Mouse (Mus musculus): ENCODE measurements around the gene Slc39a11. TPM values are rescaled to one million over a fixed set of nuclear protein-coding genes. Genes with fewer than 3 reads are reported as not detected.

Slc39a11 gene
- polyA plus RNA-seq, 1 experiment from 2014 or later, result 32.3 TPM

DNA sequence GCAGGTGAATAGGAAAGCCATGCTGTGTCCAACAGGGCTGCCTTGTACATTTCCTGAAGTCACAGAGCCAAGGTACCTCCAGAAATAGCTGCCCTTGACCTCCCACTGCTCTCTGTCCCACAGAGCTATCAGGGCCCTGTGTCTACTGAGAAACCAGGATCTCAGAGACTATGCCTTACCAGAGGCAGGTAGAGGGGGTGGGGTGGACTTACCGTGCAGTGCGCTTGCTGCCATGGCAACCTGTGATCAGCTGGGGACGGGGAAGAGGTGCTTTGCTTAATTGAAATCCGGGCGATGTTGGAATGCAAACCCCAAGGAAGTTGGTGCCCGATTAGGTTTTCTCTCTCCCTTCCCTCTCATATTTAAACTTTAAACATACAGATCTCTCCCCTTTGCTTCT lies 260.2 kb downstream of the Slc39a11 start:
- Histone ChIP-seq H3K36me3 (no peaks in the 10 kb centered on the region), H3K27me3 (no peaks in the 10 kb centered on the region), H3K9ac (no peak overlapping the region), H3K27ac (peak overlapping the region; percentile 37; the same call in 1 of the 2 replicates), H3K4me3 (no peak overlapping the region), H3K4me2 (replicated peaks) (no peak overlapping the region), H3K4me1 (peaks cover 40% of the 10 kb centered on the region), H3K9me3 (replicated peaks) (no peaks in the 10 kb centered on the region)
- peak; percentile 53; the same call in 1 of the 2 replicates for ATAC-seq (ENCODE audit: low FRiP score)
- 41% methylated on average over 6 of the region's 6 CpGs for whole genome bisulfite sequencing

DNA sequence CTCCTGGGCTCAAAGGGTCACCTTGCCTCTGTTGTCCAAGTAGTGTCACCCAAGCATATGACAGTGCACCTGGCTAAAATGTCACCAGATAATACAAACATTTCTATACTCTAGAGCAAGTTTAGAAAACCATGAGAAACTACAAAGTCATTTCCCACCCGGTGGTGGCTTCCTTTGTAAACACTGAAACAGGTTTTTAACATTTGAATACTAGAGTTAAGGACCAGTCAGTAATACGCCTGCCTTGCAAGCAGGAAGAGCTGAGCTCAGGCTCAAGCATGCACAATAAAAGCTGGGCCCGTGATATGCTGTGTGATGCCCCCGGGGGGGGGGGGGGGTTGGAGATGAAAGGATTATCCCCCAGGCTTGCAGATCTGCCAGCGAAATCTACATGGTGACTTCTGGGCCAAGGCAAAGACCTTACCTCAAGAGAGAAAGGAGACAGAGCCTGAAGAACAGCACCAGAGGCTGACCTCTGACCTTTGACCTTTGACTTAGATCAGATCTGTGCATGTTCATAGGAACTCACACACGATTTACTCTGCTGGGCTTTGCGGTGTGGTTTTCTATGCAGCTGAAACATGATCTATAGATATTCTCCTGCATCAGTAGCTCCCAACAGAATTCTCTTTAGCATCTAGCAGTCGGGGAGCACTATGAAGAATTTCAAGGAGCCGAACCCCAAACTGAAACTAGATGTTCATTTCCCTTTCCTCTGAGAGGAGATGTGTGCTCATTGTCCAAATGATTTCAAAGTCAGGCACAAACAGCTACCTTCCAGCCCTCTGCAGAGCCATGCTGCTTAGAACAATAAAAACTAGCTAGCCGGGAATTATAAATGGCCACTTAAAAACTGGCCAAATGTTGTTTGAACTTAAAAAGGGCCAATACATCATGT lies 267.0 kb downstream of the Slc39a11 start:
- Histone ChIP-seq H3K4me1 (peaks cover 20% of the 10 kb centered on the region), H3K36me3 (no peaks in the 10 kb centered on the region), H3K27ac (0 out of 2 replicates have a peak overlapping the region, but pooled peaks have one; percentile 2), H3K4me2 (replicated peaks) (no peak overlapping the region), H3K9ac (no peak overlapping the region), H3K4me3 (no peak overlapping the region), H3K9me3 (replicated peaks) (no peaks in the 10 kb centered on the region), H3K27me3 (no peaks in the 10 kb centered on the region)
- no peak for ATAC-seq (ENCODE audit: low FRiP score)
- 27% methylated on average over 10 of the region's 10 CpGs for WGBS

DNA sequence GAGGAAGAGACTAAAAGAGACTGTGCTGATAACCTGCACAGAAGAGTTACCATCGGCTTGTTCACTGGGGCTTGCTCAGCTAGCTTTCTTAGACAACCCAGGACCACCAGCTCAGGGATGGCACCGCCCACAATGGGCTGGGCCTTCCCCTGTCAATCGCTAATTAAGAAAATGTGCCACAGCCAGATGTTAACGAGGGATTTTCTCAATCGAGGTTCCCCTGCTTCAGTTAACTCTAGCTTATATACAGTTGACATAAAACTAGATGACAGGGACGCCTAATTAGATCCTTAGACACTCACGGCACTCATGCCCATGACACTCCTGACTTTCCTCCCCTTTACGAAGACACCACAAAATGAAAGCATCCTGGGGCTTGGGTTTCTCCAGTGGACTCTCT lies 268.3 kb downstream of the Slc39a11 start:
- H3K4me2 ChIP-seq (replicated peaks), result no peak overlapping the region
- H3K9me3 ChIP-seq (replicated peaks), result no peaks in the 10 kb centered on the region
- peaks cover 30% of the 10 kb centered on the region for H3K4me1 ChIP-seq
- H3K27ac ChIP-seq, result no peak overlapping the region
- H3K4me3 ChIP-seq, result no peak overlapping the region
- ATAC-seq (ENCODE audit: low FRiP score), result no peak
- WGBS, result 74% methylated on average over 8 of the region's 8 CpGs
- no peaks in the 10 kb centered on the region for H3K36me3 ChIP-seq
- H3K9ac ChIP-seq, result no peak overlapping the region
- no peaks in the 10 kb centered on the region for H3K27me3 ChIP-seq

DNA sequence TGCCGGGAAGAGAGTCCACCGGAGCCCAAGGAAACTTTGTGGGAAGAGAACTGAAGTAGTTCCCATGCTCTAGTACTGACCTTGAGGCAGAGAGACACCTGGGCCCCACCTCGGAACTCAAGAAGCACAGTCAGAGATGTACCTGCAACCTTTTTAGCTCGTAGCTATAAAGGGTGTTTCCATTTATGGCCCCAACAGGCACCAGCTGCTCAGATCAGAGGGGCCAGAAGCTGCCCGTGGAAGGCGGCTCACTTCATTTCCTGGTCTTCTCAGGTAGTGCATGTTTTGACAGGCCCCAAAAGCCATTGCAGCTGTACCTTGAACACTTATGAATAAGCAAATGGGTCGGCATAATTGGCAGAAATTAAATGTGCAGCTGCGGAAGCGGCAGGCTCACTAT lies 271.0 kb downstream of the Slc39a11 start:
- Histone ChIP-seq H3K4me2 (replicated peaks) (no peak overlapping the region), H3K9me3 (replicated peaks) (no peaks in the 10 kb centered on the region), H3K27me3 (no peaks in the 10 kb centered on the region), H3K4me3 (no peak overlapping the region), H3K27ac (no peak overlapping the region; the same call in 1 of the 2 replicates), H3K4me1 (peaks cover 30% of the 10 kb centered on the region), H3K36me3 (no peaks in the 10 kb centered on the region), H3K9ac (no peak overlapping the region)
- no peak for ATAC-seq (ENCODE audit: low FRiP score)
- WGBS, result 75% methylated on average over 9 of the region's 9 CpGs

DNA sequence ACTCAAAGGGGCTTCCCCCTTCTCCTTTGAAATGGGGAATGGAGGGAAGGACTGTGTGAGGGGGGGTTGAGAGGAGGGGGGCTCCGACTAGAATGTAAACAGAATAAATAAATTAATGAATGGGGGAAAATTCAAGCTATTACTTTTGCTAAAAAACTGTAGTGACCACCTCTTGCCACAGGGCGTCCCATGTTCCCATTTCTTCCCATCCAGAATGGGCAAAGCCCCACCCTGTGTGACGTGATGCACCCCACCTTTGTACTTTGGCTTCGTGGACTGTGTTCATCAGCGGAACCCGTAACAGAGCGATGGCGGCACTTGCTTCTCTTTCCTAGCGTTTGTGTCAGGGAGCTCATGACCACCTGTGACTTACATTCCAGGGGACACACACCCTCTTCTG lies 273.8 kb downstream of the Slc39a11 start:
- H3K36me3 ChIP-seq, result no peaks in the 10 kb centered on the region
- H3K27ac ChIP-seq, result no peak overlapping the region
- H3K4me3 ChIP-seq, result no peak overlapping the region
- H3K4me2 ChIP-seq (replicated peaks), result no peak overlapping the region
- no peak overlapping the region for H3K9ac ChIP-seq
- H3K9me3 ChIP-seq (replicated peaks), result no peaks in the 10 kb centered on the region; the same call in 1 of the 2 replicates
- H3K27me3 ChIP-seq, result no peaks in the 10 kb centered on the region
- H3K4me1 ChIP-seq, result peaks cover 18% of the 10 kb centered on the region
- ATAC-seq (ENCODE audit: low FRiP score), result no peak
- WGBS, result 84% methylated on average over 9 of the region's 9 CpGs

DNA sequence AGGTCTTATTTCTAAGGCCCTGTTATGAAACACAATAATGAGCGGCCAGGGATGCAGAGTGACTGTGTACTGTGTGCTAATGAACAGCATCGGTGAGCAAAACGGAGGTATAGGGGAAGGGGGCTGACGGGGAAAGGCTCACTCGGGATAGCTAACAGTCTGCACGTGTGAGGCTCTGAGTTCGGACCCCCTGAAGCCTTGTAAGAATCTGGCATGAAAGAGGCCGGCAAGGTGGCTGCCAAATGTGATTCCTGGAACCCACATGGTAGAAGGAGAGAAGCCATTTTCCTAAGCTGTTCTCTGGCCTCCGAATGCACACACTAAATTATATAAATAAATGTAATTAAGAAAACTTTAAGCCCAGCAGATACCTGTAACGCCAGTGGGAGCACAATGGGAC lies 276.0 kb downstream of the Slc39a11 start:
- no peak overlapping the region for H3K27ac ChIP-seq
- 81% methylated on average over 10 of the region's 10 CpGs for WGBS
- ATAC-seq (ENCODE audit: low FRiP score), result no peak
- H3K9ac ChIP-seq, result no peak overlapping the region
- H3K9me3 ChIP-seq (replicated peaks), result no peaks in the 10 kb centered on the region; the same call in 1 of the 2 replicates
- no peak overlapping the region for H3K4me3 ChIP-seq
- H3K27me3 ChIP-seq, result no peaks in the 10 kb centered on the region
- H3K4me2 ChIP-seq (replicated peaks), result no peak overlapping the region
- H3K4me1 ChIP-seq, result peaks cover 15% of the 10 kb centered on the region
- H3K36me3 ChIP-seq, result no peaks in the 10 kb centered on the region

DNA sequence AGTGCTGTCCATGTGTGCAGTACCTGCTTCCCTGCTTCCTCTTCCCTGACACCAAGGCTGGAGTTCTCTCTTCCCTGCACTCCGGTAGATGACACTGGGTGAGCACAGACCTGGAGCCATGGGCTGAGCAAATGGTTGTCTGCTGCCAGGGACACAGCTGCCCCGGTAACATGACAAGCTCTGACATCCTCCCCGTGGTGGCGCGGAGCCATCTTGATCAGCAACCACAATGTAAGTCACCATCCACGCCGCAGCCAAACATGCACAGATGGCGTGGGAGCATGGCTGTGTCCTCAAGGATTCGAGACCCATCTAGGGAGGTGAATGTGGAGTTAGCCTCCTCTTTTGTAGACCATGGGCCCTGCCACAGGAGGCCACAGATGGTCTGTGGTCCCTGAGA lies 276.5 kb downstream of the Slc39a11 start:
- Histone ChIP-seq H3K9ac (no peak overlapping the region), H3K4me1 (peaks cover 10% of the 10 kb centered on the region), H3K9me3 (replicated peaks) (no peaks in the 10 kb centered on the region; the same call in 1 of the 2 replicates), H3K27me3 (no peaks in the 10 kb centered on the region), H3K27ac (no peak overlapping the region), H3K4me2 (replicated peaks) (no peak overlapping the region), H3K36me3 (no peaks in the 10 kb centered on the region), H3K4me3 (no peak overlapping the region)
- ATAC-seq (ENCODE audit: low FRiP score), result no peak
- 83% methylated on average over 9 of the region's 9 CpGs for WGBS

DNA sequence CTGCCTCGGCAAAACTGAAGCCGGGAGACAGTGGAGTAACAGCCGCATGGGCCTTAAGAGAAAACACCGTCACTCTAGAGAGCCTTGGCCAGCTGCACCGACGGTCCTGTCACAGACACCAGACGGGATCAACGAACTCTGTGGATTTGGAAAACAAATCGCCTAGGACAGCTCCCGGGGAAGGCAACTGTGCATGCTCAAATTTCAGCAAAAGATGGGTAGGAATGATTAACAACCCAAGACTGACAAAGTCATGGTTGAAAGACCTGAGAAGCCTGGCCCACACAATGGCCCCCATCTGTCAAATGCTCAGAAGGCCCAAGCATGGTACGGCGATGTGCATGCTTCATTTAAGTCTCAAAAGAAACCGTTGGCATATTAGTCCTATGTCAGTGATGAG lies 281.8 kb downstream of the Slc39a11 start:
- Histone ChIP-seq H3K4me3 (no peak overlapping the region), H3K9me3 (replicated peaks) (no peaks in the 10 kb centered on the region; the same call in 1 of the 2 replicates), H3K27ac (peak overlapping the region; percentile 62), H3K36me3 (no peaks in the 10 kb centered on the region), H3K4me1 (peaks cover 31% of the 10 kb centered on the region), H3K9ac (no peak overlapping the region), H3K27me3 (peaks cover 3% of the 10 kb centered on the region; the same call in 1 of the 2 replicates), H3K4me2 (replicated peaks) (no peak overlapping the region)
- peak; percentile 42 for ATAC-seq (ENCODE audit: low FRiP score)
- WGBS, result 17% methylated on average over 13 of the region's 13 CpGs

DNA sequence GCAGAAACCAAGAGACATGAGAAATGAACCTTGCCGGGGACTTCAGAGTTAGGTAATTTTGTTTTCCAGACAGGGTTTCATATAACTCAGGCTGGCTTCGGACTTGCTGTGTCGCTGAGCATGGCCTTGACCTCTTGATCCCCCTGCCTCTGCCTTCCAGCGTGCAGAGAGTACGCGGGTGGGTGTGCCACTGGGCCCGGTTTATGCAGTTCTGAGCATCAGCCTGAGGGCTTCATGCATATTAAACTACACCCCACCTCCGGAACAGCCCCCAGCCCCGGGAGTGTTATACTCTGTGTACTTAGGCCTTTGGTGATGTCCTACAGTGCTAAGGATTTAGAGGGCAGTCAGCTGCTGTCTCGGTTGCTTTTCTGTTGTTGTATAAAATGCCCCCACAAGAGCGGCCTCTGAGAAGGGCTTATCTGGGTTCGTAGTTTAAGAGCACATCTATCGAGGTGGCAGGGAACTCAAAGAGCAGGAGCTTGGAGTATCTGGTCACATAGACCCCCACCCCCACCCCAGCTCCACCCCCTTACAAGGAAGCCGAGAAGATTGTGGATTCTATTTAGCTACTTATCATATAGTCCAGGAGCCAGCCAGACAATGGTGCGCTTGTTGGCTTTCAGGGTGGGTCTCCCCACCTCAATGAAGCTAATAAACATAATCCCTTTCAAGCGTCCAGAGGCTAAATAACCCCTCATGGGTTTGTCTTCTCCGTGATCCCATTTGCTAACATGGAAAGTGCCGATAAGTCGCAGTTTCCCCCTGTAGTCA lies 283.4 kb downstream of the Slc39a11 start:
- peaks cover 31% of the 10 kb centered on the region for H3K4me1 ChIP-seq
- WGBS, result 39% methylated on average over 19 of the region's 19 CpGs
- H3K27me3 ChIP-seq, result peaks cover 6% of the 10 kb centered on the region; the same call in 1 of the 2 replicates
- H3K36me3 ChIP-seq, result no peaks in the 10 kb centered on the region
- H3K4me3 ChIP-seq, result no peak overlapping the region
- ATAC-seq (ENCODE audit: low FRiP score), result 0 out of 2 replicates have a peak, but pooled peaks have one; percentile 15
- H3K9me3 ChIP-seq (replicated peaks), result no peaks in the 10 kb centered on the region; the same call in 1 of the 2 replicates
- H3K4me2 ChIP-seq (replicated peaks), result no peak overlapping the region
- peak overlapping the region; percentile 57 for H3K27ac ChIP-seq
- H3K9ac ChIP-seq, result no peak overlapping the region

DNA sequence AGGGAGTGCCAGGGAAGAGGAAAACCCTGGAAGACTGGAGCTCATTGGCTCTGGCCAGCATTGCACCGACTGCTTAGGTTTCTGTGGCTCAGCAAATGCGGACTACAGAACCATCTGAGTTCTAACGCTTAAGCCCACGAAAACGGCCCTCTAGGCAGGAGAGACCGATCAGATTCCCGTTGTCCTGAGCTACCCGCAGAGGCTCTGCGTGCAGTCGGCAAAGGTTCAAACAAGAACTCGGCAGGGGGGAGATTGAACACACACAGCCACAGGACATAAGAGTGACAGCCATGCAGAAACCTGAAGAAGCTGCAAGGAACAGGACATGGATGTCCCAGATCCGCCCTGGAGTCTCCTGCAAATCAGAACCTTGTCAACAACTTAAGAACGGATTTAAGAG lies 286.1 kb downstream of the Slc39a11 start:
- peaks cover 31% of the 10 kb centered on the region for H3K4me1 ChIP-seq
- H3K4me2 ChIP-seq (replicated peaks), result no peak overlapping the region
- H3K27ac ChIP-seq, result no peak overlapping the region
- no peaks in the 10 kb centered on the region for H3K36me3 ChIP-seq
- no peak for ATAC-seq (ENCODE audit: low FRiP score)
- H3K9me3 ChIP-seq (replicated peaks), result no peaks in the 10 kb centered on the region
- peaks cover 6% of the 10 kb centered on the region; the same call in 1 of the 2 replicates for H3K27me3 ChIP-seq
- no peak overlapping the region for H3K4me3 ChIP-seq
- no peak overlapping the region for H3K9ac ChIP-seq
- 29% methylated on average over 13 of the region's 13 CpGs for WGBS

DNA sequence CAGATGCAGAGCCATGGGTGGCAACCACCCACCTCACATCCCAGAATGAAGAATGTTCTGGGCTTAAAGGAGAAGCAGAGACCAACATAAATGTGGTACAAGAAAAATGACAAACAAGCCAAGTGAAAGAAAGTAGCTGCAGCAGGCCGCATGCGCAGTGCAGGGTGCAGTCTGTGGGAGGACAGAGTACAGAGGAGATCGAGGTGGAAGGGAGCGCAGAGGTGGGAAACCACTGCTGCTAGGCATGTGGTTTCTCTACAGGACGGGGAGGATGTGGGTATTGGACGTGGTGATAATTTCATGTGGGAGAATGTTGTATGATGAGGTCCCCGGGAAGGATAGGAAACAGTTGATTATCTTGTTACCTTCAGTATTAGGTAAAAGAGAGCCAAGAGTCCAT lies 287.3 kb downstream of the Slc39a11 start:
- Histone ChIP-seq H3K9me3 (replicated peaks) (no peaks in the 10 kb centered on the region), H3K36me3 (no peaks in the 10 kb centered on the region), H3K4me3 (no peak overlapping the region), H3K27me3 (peaks cover 6% of the 10 kb centered on the region; the same call in 1 of the 2 replicates), H3K9ac (no peak overlapping the region), H3K27ac (no peak overlapping the region), H3K4me1 (peaks cover 25% of the 10 kb centered on the region), H3K4me2 (replicated peaks) (no peak overlapping the region)
- ATAC-seq (ENCODE audit: low FRiP score), result no peak
- WGBS, result 90% methylated on average over 7 of the region's 7 CpGs

Measured in hindbrain, embryonic 12.5 days (tissue).